Mouse (Mus musculus) CH12.LX (cell line): ENCODE measurements around the gene Schip1. TPM values are rescaled to one million over a fixed set of nuclear protein-coding genes. Genes with fewer than 3 reads are reported as not detected.

Experiments
- DNase-seq: peaks from one replicate; pipeline ENCODE4 v3.0.0-alpha.2; 2013; ENCODE audit errors: extremely low read depth
- H3K27ac ChIP-seq: 2 replicates; pipeline ENCODE4 v1.5.1; 2012; ENCODE audit warnings: low read depth, mild to moderate bottlenecking, control low read depth, moderate library complexity; ENCODE audit not compliant: insufficient read depth
- H3K27me3 ChIP-seq: replicated peaks from 2 replicates; pipeline ENCODE3; 2012; ENCODE audit warnings: inconsistent platforms
- H3K36me3 ChIP-seq, 2 experiments: replicated peaks in 1 of 2; 2 replicates each; pipeline versions ENCODE3 to v1.6.1; 2012; ENCODE audit warnings: inconsistent platforms in 1 of 2, low read length in 1 of 2, mild to moderate bottlenecking in 1 of 2, mixed read lengths in 1 of 2, moderate library complexity in 1 of 2; ENCODE audit not compliant: control insufficient read depth in 1 of 2, insufficient read depth in 1 of 2
- H3K4me1 ChIP-seq, 2 experiments: 2 replicates each; pipeline ENCODE4 v1.6.1; 2012; ENCODE audit warnings: inconsistent platforms in 1 of 2, moderate library complexity in 1 of 2; ENCODE audit not compliant: insufficient read depth in 2 of 2, control insufficient read depth in 1 of 2
- H3K4me2 ChIP-seq: 2 replicates; pipeline ENCODE4 v1.6.1; 2012; ENCODE audit warnings: low read depth, mild to moderate bottlenecking, control low read depth; ENCODE audit not compliant: poor library complexity, insufficient read depth, severe bottlenecking
- H3K4me3 ChIP-seq, 3 experiments: fragments of 150-350 bp in 1 of 3; sonication (generic) in 1 of 3; replicated peaks in 1 of 3; 2 replicates each; pipeline versions ENCODE3 to v1.5.1; 2011 to 2012; ENCODE audit warnings: low read depth in 2 of 3, low read length in 2 of 3, mild to moderate bottlenecking in 2 of 3, moderate library complexity in 2 of 3, control low read depth in 1 of 3, improper control_type of control experiment in 1 of 3, inconsistent platforms in 1 of 3, mixed read lengths in 1 of 3; ENCODE audit not compliant: poor library complexity in 1 of 3
- H3K79me2 ChIP-seq: replicated peaks from 2 replicates; pipeline ENCODE4 v1.6.1; 2012; ENCODE audit warnings: mild to moderate bottlenecking, moderate library complexity; ENCODE audit not compliant: control insufficient read depth, poor library complexity, insufficient read depth, severe bottlenecking; ENCODE audit errors: extremely low read depth
- H3K9ac ChIP-seq: 2 replicates; pipeline ENCODE4 v1.6.1; 2012; ENCODE audit warnings: low read depth, mild to moderate bottlenecking, control low read depth, moderate library complexity; ENCODE audit not compliant: insufficient read depth
- H3K9me3 ChIP-seq: replicated peaks from 2 replicates; pipeline ENCODE3; 2012; ENCODE audit warnings: low read length, inconsistent platforms, mixed read lengths
- CHD2 ChIP-seq: IDR thresholded peaks from 2 replicates; pipeline ENCODE4 v1.6.1; 2011; ENCODE audit warnings: low read length, improper control_type of control experiment
- E2F4 ChIP-seq: IDR thresholded peaks from 2 replicates; pipeline ENCODE4 v1.6.1; 2011; ENCODE audit warnings: low read depth, low read length, improper control_type of control experiment; ENCODE audit not compliant: insufficient replicate concordance
- ELF1 ChIP-seq: IDR thresholded peaks from 2 replicates; pipeline ENCODE4 v1.6.1; 2014; ENCODE audit warnings: low read depth, mild to moderate bottlenecking, inconsistent platforms, low read length, improper control_type of control experiment
- EP300 ChIP-seq: IDR thresholded peaks from 2 replicates; pipeline ENCODE4 v1.6.1; 2011; ENCODE audit warnings: low read length, improper control_type of control experiment
- ETS1 ChIP-seq: conservative IDR thresholded peaks from 2 replicates; pipeline ENCODE4 v1.6.1; 2012; ENCODE audit warnings: low read depth, mild to moderate bottlenecking, inconsistent platforms, low read length, improper control_type of control experiment, moderate library complexity
- IRF4 ChIP-seq: IDR thresholded peaks from 2 replicates; pipeline ENCODE4 v1.6.1; 2014; ENCODE audit warnings: low read depth, mild to moderate bottlenecking, inconsistent platforms, low read length, improper control_type of control experiment
- NELFE ChIP-seq: IDR thresholded peaks from 2 replicates; pipeline ENCODE4 v1.6.1; 2011; ENCODE audit warnings: low read depth, low read length, improper control_type of control experiment
- NRF1 ChIP-seq: IDR thresholded peaks from 2 replicates; pipeline ENCODE4 v1.6.1; 2014; ENCODE audit warnings: low read depth, mild to moderate bottlenecking, inconsistent platforms, low read length, improper control_type of control experiment, moderate library complexity
- RCOR1 ChIP-seq: conservative IDR thresholded peaks from 2 replicates; pipeline ENCODE4 v1.6.1; 2012; ENCODE audit warnings: low read depth, mild to moderate bottlenecking, inconsistent platforms, low read length, improper control_type of control experiment
- SMC3 ChIP-seq: IDR thresholded peaks from 2 replicates; pipeline ENCODE4 v1.6.1; 2011; ENCODE audit warnings: low read depth, low read length, improper control_type of control experiment
- TBP ChIP-seq: conservative IDR thresholded peaks from 2 replicates; pipeline ENCODE4 v1.6.1; 2011; ENCODE audit warnings: low read depth, low read length, improper control_type of control experiment
- TCF12 ChIP-seq: IDR thresholded peaks from 2 replicates; pipeline ENCODE4 v1.6.1; 2014; ENCODE audit warnings: low read depth, mild to moderate bottlenecking, inconsistent platforms, low read length, improper control_type of control experiment
- UBTF ChIP-seq: IDR thresholded peaks from 2 replicates; pipeline ENCODE4 v1.6.1; 2012; ENCODE audit warnings: low read depth, mild to moderate bottlenecking, inconsistent platforms, low read length, improper control_type of control experiment, moderate library complexity
- USF2 ChIP-seq: conservative IDR thresholded peaks from 2 replicates; pipeline ENCODE4 v1.6.1; 2011; ENCODE audit warnings: low read depth, low read length, improper control_type of control experiment
- ZMIZ1 ChIP-seq: IDR thresholded peaks from 2 replicates; pipeline ENCODE4 v1.6.1; 2012; ENCODE audit warnings: low read depth, mild to moderate bottlenecking, inconsistent platforms, low read length, improper control_type of control experiment
- ZNF384 ChIP-seq: IDR thresholded peaks from 2 replicates; pipeline ENCODE4 v1.6.1; 2012; ENCODE audit warnings: low read depth, low read length, improper control_type of control experiment, inconsistent platforms
- dilution Hi-C: fragments of 300-500 bp; cut with MboI; formaldehyde crosslinking; loops from 2 replicates; pipeline ENCODE4 v1.14.3; 2020; ENCODE audit warnings: low sequenced_read_pairs; ENCODE audit not compliant: extremely low pct_unique_long_range_greater_than_20kb, extremely low pct_ligation_motif_present
- in situ Hi-C: fragments of 300-500 bp; cut with MboI; formaldehyde crosslinking; loops from 3 replicates; pipeline ENCODE4 v1.14.3; 2019; ENCODE audit warnings: low sequenced_read_pairs, low pct_ligation_motif_present, low pct_unique_long_range_greater_than_20kb, mixed read lengths
- polyA plus RNA-seq: library from polyadenylated mRNA; unstranded; fragments of >175 nt; gene quantifications from 2 replicates; pipeline ENCODE4 v1.2.1, GENCODE M21; 2012; ENCODE audit warnings: low read depth; ENCODE audit not compliant: insufficient read length
- total RNA-seq, 2 experiments: library from RNA; depleted of rRNA; stranded (reverse); fragments of 300-350 nt in 1 of 2; fragments of >200 nt in 1 of 2; gene quantifications; 2 replicates each; pipeline ENCODE4 v1.2.3; 2012 to 2014

Gene Schip1
- total and polyA plus RNA-seq, 3 experiments = 0.25 to 0.36 TPM; not detected in 1

DNA sequence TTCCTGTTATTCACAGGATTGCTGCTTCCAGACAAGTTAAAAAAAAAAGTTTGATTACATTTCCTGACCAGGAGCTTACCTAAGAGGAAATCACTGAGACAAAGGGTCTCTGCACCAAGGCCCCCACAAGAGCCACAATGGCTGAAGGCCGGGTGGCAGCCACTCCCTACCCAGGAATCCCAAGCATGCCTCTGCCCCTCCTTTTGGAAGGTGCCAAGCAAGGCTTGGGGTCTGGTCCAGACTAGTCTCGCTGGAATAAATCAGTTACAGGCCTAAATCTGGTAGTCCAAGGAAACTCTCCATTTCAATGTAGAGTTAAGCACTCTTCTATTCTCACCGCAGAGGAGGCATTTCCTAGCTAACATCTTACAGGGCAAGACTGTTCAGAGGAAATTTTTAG is 427.9 kb downstream of the Schip1 start:
- no peak for TF ChIP-seq EP300
- no peak for TF ChIP-seq CHD2
- no peak for TF ChIP-seq NRF1
- no peak for TF ChIP-seq ETS1
- dilution Hi-C loops = no loop called here
- Histone ChIP-seq H3K4me2 (no peak overlapping the region), H3K27ac (no peak overlapping the region), H3K4me3 (no peak overlapping the region), H3K4me1 (peaks cover 0 to 12% of the 10 kb centered on the region in 2 experiments; a peak in 2 of 4 replicates), H3K9ac (no peak overlapping the region), H3K9me3 (peaks cover 12% of the 10 kb centered on the region), H3K27me3 (no peaks in the 10 kb centered on the region), H3K36me3 (no peaks in the 10 kb centered on the region), H3K79me2 (no peaks in the 10 kb centered on the region)
- in situ Hi-C loops = no loop called here
- no peak for DNase-seq

- dilution Hi-C loops (no loop called here), in situ Hi-C loops (no loop called here)
- Histone ChIP-seq H3K4me2 (no peak overlapping the region), H3K27ac (no peak overlapping the region), H3K4me3 (peak overlapping the region in 1 of 3 experiments; percentile 55), H3K79me2 (no peaks in the 10 kb centered on the region), H3K36me3 (no peaks in the 10 kb centered on the region), H3K4me1 (peaks cover 0 to 12% of the 10 kb centered on the region in 2 experiments; a peak in 2 of 4 replicates), H3K27me3 (no peaks in the 10 kb centered on the region), H3K9ac (no peak overlapping the region), H3K9me3 (peaks cover 12% of the 10 kb centered on the region)
- DNase-seq = no peak
- TF ChIP-seq UBTF (no peak), ZNF384 (no peak), USF2 (no peak), ETS1 (no peak), TBP (no peak), RCOR1 (no peak), E2F4 (no peak), EP300 (no peak), ZMIZ1 (no peak), NELFE (no peak), ELF1 (no peak), SMC3 (no peak), TCF12 (no peak), IRF4 (no peak)
These were observed 428.6 kb downstream of the Schip1 start for GRCm38 (mm10) chr3:68493170-68493585.
